Mouse (Mus musculus): ENCODE results near the gene Chaf1a. TPM values are rescaled to one million over a fixed set of nuclear protein-coding genes. Genes with fewer than 3 reads are reported as not detected.

Chaf1a gene
- total RNA-seq, 4 experiments from 2014 or later: 3.8 to 6.0 (median 4.3) TPM

GRCm38 (mm10) chr17:56119981-56120880 is 80.0 kb downstream of the Chaf1a start:
- DNase-seq: no peak

GRCm38 (mm10) chr17:56121826-56122225 is 81.6 kb downstream of the Chaf1a start, which contains the start of gene Lrg1:
Lrg1 (minus strand) TSS chr17:56122001.
- no peak for DNase-seq

Other genes starting within 250 kb of the Chaf1a start
- gene Zfp119a, start 161.5 kb upstream of the Chaf1a start, total RNA-seq (2022): 1 to 10 TPM; 6.7 to 9.8 (median 8.3) TPM
- gene Zfp959, start 148.3 kb upstream of the Chaf1a start, total RNA-seq (2022): 1 to 10 TPM; 3.7 to 9.2 (median 6.3) TPM
- gene Zfp119b, start 90.9 kb upstream of the Chaf1a start, total RNA-seq (2022): 1 to 10 TPM; 2.9 to 7.1 (median 4.9) TPM
- gene Ebi3, start 87.8 kb upstream of the Chaf1a start, total RNA-seq (2022): 1 to 10 TPM in 3 of 4 experiments, under 1 TPM in 1; 0.49 to 2.0 (median 1.5) TPM
- 10 to 100 TPM; 18.6 to 21.4 (median 20.3) TPM for gene Yju2, start 81.3 kb upstream of the Chaf1a start, total RNA-seq (2022)
- 1 to 10 TPM; 1.7 to 4.8 (median 3.0) TPM for gene Shd, start 70.0 kb upstream of the Chaf1a start, total RNA-seq (2022)
- gene Fsd1, start 53.9 kb upstream of the Chaf1a start, total RNA-seq (2022): 1 to 10 TPM in 3 of 4 experiments, under 1 TPM in 1; 0.87 to 3.4 (median 2.9) TPM
- gene Stap2, start 34.9 kb upstream of the Chaf1a start, total RNA-seq (2022): 1 to 10 TPM; 4.8 to 9.3 (median 6.8) TPM
- gene Mpnd, start 34.7 kb upstream of the Chaf1a start, total RNA-seq (2022): 100 to 1,000 TPM; 101 to 119 (median 110) TPM
- 10 to 100 TPM; 44.3 to 52.5 (median 49.9) TPM for gene Sh3gl1, start 3.8 kb upstream of the Chaf1a start, total RNA-seq (2022)
- gene Ubxn6, start 34.6 kb downstream of the Chaf1a start, total RNA-seq (2022): 10 to 100 TPM; 67.6 to 93.5 (median 82.6) TPM
- 100 to 1,000 TPM in 1 of 4 experiments, 10 to 100 TPM in 3; 55.6 to 123 (median 80.3) TPM for gene Hdgfl2, start 39.2 kb downstream of the Chaf1a start, total RNA-seq (2022)
- 100 to 1,000 TPM in 1 of 4 experiments, 10 to 100 TPM in 3; 45.4 to 191 (median 87.0) TPM for gene Plin4, start 69.4 kb downstream of the Chaf1a start, total RNA-seq (2022)
- gene Plin5, start 77.2 kb downstream of the Chaf1a start, total RNA-seq (2022): 10 to 100 TPM; 20.4 to 32.6 (median 26.9) TPM
- gene Lrg1, start 81.6 kb downstream of the Chaf1a start, total RNA-seq (2022): 10 to 100 TPM; 14.5 to 34.6 (median 16.4) TPM
- gene Sema6b, start 99.9 kb downstream of the Chaf1a start, total RNA-seq (2022): 10 to 100 TPM in 2 of 4 experiments, 1 to 10 TPM in 2; 6.6 to 12.7 (median 10.9) TPM
- 1 to 10 TPM; 2.2 to 4.2 (median 3.8) TPM for gene Tnfaip8l1, start 122.0 kb downstream of the Chaf1a start, total RNA-seq (2022)
- gene Mydgf, start 143.5 kb downstream of the Chaf1a start, total RNA-seq (2022): 10 to 100 TPM; 49.4 to 62.3 (median 54.2) TPM
- 10 to 100 TPM; 35.6 to 41.4 (median 39.6) TPM for gene Dpp9, start 178.5 kb downstream of the Chaf1a start, total RNA-seq (2022)
- gene Fem1a, start 216.4 kb downstream of the Chaf1a start, total RNA-seq (2022): 10 to 100 TPM; 30.4 to 32.5 (median 31.2) TPM
- gene Ticam1, start 236.3 kb downstream of the Chaf1a start, total RNA-seq (2022): 10 to 100 TPM; 23.9 to 26.3 (median 24.8) TPM